Mouse (Mus musculus) testis, adult 2 months (tissue): ENCODE results near the gene Lrrc75a.

Experiments
- CTCF ChIP-seq: fragments of 200-500 bp; IDR thresholded peaks from 2 replicates; pipeline ENCODE4 v1.5.1; 2012; ENCODE audit warnings: low read depth, mild to moderate bottlenecking, inconsistent platforms, low read length, moderate library complexity; ENCODE audit not compliant: control insufficient read depth, insufficient read depth, insufficient replicate concordance
- POLR2A ChIP-seq: fragments of 200-500 bp; IDR thresholded peaks from 2 replicates; pipeline ENCODE4 v1.6.1; 2012; ENCODE audit warnings: low read depth, mild to moderate bottlenecking, inconsistent platforms, low read length, moderate library complexity; ENCODE audit not compliant: control insufficient read depth

GRCm38 (mm10) chr11:62608826-62609675 is 39.3 kb downstream of the Lrrc75a start:
- TF ChIP-seq POLR2A (no peak), CTCF (no peak)
